Mouse (Mus musculus): ENCODE results near the gene Fam118b.

- TF ChIP-seq POLR2A (IDR thresholded peaks at IDR 0.05; ENCODE audit: borderline replicate concordance, control insufficient read depth, low read depth, low read length) (no peak), CTCF (IDR thresholded peaks at IDR 0.05; ENCODE audit: control insufficient read depth, insufficient read depth, low read length) (no peak)
Measured at GRCm38 (mm10) chr9:35290417-35290816, 22.8 kb upstream of the Fam118b start.
